Mouse (Mus musculus) hindbrain, embryonic 15.5 days (tissue): ENCODE results near the gene Disp3. TPM values are rescaled to one million over a fixed set of nuclear protein-coding genes. Genes with fewer than 3 reads are reported as not detected.

Experiments
- ATAC-seq: fragments of 200-750 bp; cut with Nextera tagmentation; 2 replicates; pipeline ENCODE4 v1.8.0; 2017; ENCODE audit warnings: low read depth, moderate number of reproducible peaks, moderate TSS enrichment; ENCODE audit not compliant: low FRiP score
- H3K27ac ChIP-seq: fragments of 300-500 bp; sonication (generic); replicated peaks from 2 replicates; pipeline ENCODE4 v1.5.1; 2015; ENCODE audit warnings: mild to moderate bottlenecking, inconsistent platforms
- H3K27me3 ChIP-seq: fragments of 300-500 bp; sonication (generic); 2 replicates; pipeline ENCODE4 v1.6.1; 2015; ENCODE audit warnings: control low read depth, inconsistent platforms
- H3K36me3 ChIP-seq: fragments of 300-500 bp; sonication (generic); 2 replicates; pipeline ENCODE4 v1.6.1; 2015; ENCODE audit warnings: control low read depth, inconsistent platforms
- H3K4me1 ChIP-seq: fragments of 300-500 bp; sonication (generic); replicated peaks from 2 replicates; pipeline ENCODE4 v1.6.1; 2015; ENCODE audit warnings: control low read depth, inconsistent platforms
- H3K4me2 ChIP-seq: fragments of 300-500 bp; sonication (generic); 2 replicates; pipeline ENCODE4 v1.6.1; 2015; ENCODE audit warnings: moderate library complexity, mild to moderate bottlenecking, inconsistent platforms
- H3K4me3 ChIP-seq: fragments of 300-500 bp; sonication (generic); 2 replicates; pipeline ENCODE4 v1.5.1; 2015; ENCODE audit warnings: mild to moderate bottlenecking, inconsistent platforms
- H3K9ac ChIP-seq: fragments of 300-500 bp; sonication (generic); 2 replicates; pipeline ENCODE4 v1.6.1; 2015; ENCODE audit warnings: inconsistent platforms
- H3K9me3 ChIP-seq: fragments of 300-500 bp; sonication (generic); 2 replicates; pipeline ENCODE4 v1.6.1; 2016; ENCODE audit warnings: control low read depth, inconsistent platforms
- WGBS: fragments of 180-500 bp; shearing (Covaris S2); methylation state at CpG from one replicate; pipeline ENCODE4 v1.1.7; 2015; 5-methylcytosine and 5-hydroxymethylcytosine counted together
- polyA plus RNA-seq: library from polyadenylated mRNA; unstranded; fragments of >200 nt; fragmentation: Nextera tagmentation; extraction: Ambion mirVana; gene quantifications from 2 replicates; pipeline ENCODE4 v1.2.1, GENCODE M21; 2015

Disp3 gene
- polyA plus RNA-seq, 1 experiment from 2014 or later = 15.3 TPM

GRCm38 (mm10) chr4:148204873-148205232 lies 82.9 kb downstream of the Disp3 start:
- WGBS = 36% methylated on average over 6 of the region's 6 CpGs
- Histone ChIP-seq H3K4me1 (peaks cover 15% of the 10 kb centered on the region), H3K36me3 (no peaks in the 10 kb centered on the region), H3K27ac (no peak overlapping the region), H3K4me2 (no peak overlapping the region), H3K9me3 (no peaks in the 10 kb centered on the region), H3K27me3 (no peaks in the 10 kb centered on the region), H3K4me3 (no peak overlapping the region), H3K9ac (no peak overlapping the region)
- no peak for ATAC-seq

GRCm38 (mm10) chr4:148204061-148204872 lies 83.5 kb downstream of the Disp3 start:
- Histone ChIP-seq H3K9ac (no peak overlapping the region), H3K27me3 (no peaks in the 10 kb centered on the region), H3K36me3 (no peaks in the 10 kb centered on the region), H3K4me3 (no peak overlapping the region), H3K9me3 (no peaks in the 10 kb centered on the region), H3K4me1 (peaks cover 15% of the 10 kb centered on the region), H3K4me2 (no peak overlapping the region), H3K27ac (no peak overlapping the region)
- WGBS = 48% methylated on average over 15 of the region's 15 CpGs
- ATAC-seq = no peak

- Histone ChIP-seq H3K9ac (no peak overlapping the region), H3K27me3 (no peaks in the 10 kb centered on the region), H3K9me3 (no peaks in the 10 kb centered on the region), H3K27ac (no peak overlapping the region), H3K36me3 (no peaks in the 10 kb centered on the region), H3K4me2 (no peak overlapping the region), H3K4me3 (no peak overlapping the region), H3K4me1 (peaks cover 23% of the 10 kb centered on the region)
- ATAC-seq = no peak
- WGBS = 91% methylated on average over 2 of the region's 2 CpGs
Observed at GRCm38 (mm10) chr4:148203557-148203956, 84.2 kb downstream of the Disp3 start.

DNA sequence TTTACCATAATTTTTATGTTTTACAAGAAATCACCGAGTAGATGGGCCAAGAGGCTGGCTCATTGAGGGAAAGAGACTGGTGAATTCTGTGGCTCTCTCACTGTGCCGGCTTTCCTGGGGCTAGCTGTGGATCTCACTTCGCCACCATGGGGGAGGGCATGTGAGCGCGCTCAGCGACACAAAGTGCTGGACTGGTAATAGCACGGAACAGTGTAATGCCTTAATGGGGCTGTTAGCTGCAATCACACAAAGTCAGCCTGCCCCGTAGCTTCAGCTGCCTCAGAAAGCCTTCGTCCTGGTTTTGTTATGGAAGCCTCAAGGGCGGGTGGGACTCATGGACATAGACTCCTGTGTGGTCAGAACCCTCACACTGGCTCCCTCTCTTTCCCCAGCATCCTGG lies 89.0 kb downstream of the Disp3 start:
- no peak overlapping the region for H3K9ac ChIP-seq
- H3K4me1 ChIP-seq = peaks cover 9% of the 10 kb centered on the region
- no peaks in the 10 kb centered on the region for H3K9me3 ChIP-seq
- H3K36me3 ChIP-seq = no peaks in the 10 kb centered on the region
- WGBS = 36% methylated on average over 10 of the region's 10 CpGs
- H3K4me2 ChIP-seq = no peak overlapping the region
- no peak overlapping the region for H3K4me3 ChIP-seq
- no peak overlapping the region for H3K27ac ChIP-seq
- ATAC-seq = no peak
- no peaks in the 10 kb centered on the region for H3K27me3 ChIP-seq

GRCm38 (mm10) chr4:148194400-148194799 lies 93.4 kb downstream of the Disp3 start:
- Histone ChIP-seq H3K9ac (no peak overlapping the region), H3K9me3 (no peaks in the 10 kb centered on the region), H3K4me2 (no peak overlapping the region), H3K4me3 (no peak overlapping the region), H3K36me3 (no peaks in the 10 kb centered on the region), H3K27me3 (no peaks in the 10 kb centered on the region), H3K27ac (no peak overlapping the region), H3K4me1 (peaks cover 16% of the 10 kb centered on the region)
- ATAC-seq = no peak; the same call in 1 of the 2 replicates

DNA sequence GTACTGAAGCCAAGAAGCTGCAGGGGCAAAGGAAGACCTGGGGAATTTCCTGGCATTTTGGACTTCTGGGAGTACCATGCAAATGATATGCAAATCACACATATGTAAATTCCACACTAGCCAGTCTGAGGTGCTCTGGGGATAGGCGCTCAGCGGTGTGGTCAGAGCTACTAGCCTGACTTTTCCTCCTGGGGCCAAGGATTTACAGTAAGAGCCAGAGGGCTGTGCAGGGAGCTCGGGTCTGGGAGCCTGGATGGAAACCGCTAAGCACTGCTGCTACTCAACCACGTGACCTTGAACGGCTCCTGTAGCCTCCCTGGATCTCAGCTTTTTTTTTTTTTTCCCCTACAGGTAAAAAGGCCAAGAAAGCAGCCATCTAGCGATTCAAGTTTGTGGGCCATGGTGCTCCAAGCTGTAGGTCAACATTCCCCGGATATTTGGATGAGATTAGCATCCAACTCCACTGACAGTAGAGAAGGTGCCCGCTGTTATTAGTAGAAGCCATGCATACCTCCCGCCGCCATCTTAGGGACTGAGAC lies 95.0 kb downstream of the Disp3 start:
- H3K9ac ChIP-seq = no peak overlapping the region
- ATAC-seq = no peak
- 34% methylated on average over 11 of the region's 11 CpGs for WGBS
- no peaks in the 10 kb centered on the region for H3K36me3 ChIP-seq
- H3K4me2 ChIP-seq = no peak overlapping the region
- no peak overlapping the region for H3K4me3 ChIP-seq
- H3K27ac ChIP-seq = no peak overlapping the region
- H3K27me3 ChIP-seq = no peaks in the 10 kb centered on the region
- H3K4me1 ChIP-seq = peaks cover 7% of the 10 kb centered on the region
- H3K9me3 ChIP-seq = no peaks in the 10 kb centered on the region

Other genes starting within 250 kb of the Disp3 start
- gene Clcn6, start 249.1 kb downstream of the Disp3 start, polyA plus RNA-seq = 31.3 and 32.8 TPM in 2 replicates
- gene Mthfr, start 248.9 kb downstream of the Disp3 start, polyA plus RNA-seq = 18.0 and 22.1 TPM in 2 replicates
- gene Agtrap, start 199.9 kb downstream of the Disp3 start, polyA plus RNA-seq = 6.0 and 6.8 TPM in 2 replicates
- 98.3 and 110 TPM in 2 replicates for gene Mad2l2, start 157.6 kb downstream of the Disp3 start, polyA plus RNA-seq
- 15.4 and 16.1 TPM in 2 replicates for gene Draxin, start 157.3 kb downstream of the Disp3 start, polyA plus RNA-seq
- gene Fbxo6, start 135.8 kb downstream of the Disp3 start, polyA plus RNA-seq = 21.7 and 21.8 TPM in 2 replicates
- gene Fbxo44, start 127.5 kb downstream of the Disp3 start, polyA plus RNA-seq = 93.3 and 96.0 TPM in 2 replicates
- gene Fbxo2, start 127.3 kb downstream of the Disp3 start, polyA plus RNA-seq = 21.4 and 23.4 TPM in 2 replicates
- gene Ubiad1, start 156.8 kb upstream of the Disp3 start, polyA plus RNA-seq = 18.4 and 20.2 TPM in 2 replicates
- 22.7 and 22.8 TPM in 2 replicates for gene Mtor, start 160.6 kb upstream of the Disp3 start, polyA plus RNA-seq
- gene Angptl7, start 212.5 kb upstream of the Disp3 start, polyA plus RNA-seq = 0.44 and 0.50 TPM in 2 replicates